Mouse (Mus musculus) left cerebral cortex, adult 2 months (tissue): Measurements from ENCODE around the gene Hao2. TPM values are rescaled to one million over a fixed set of nuclear protein-coding genes. Genes with fewer than 3 reads are reported as not detected.

ENCODE experiments used
- DNase-seq, 2 experiments: peaks; one replicate each; pipeline ENCODE4 v3.0.0; 2021 to 2022; ENCODE audit warnings: low spot score in 2 of 2, mixed read lengths in 1 of 2; ENCODE audit errors: extremely low spot score in 1 of 2
- H3K27ac ChIP-seq: fragments of 200-600 bp; 2 replicates; pipeline ENCODE4 v1.8.1; 2022
- H3K4me3 ChIP-seq: fragments of 200-600 bp; 2 replicates; pipeline ENCODE4 v1.8.1; 2022
- CTCF ChIP-seq: fragments of 200-600 bp; IDR thresholded peaks from 2 replicates; pipeline ENCODE4 v1.8.1; 2022; ENCODE audit warnings: antibody characterized with exemption, mild to moderate bottlenecking, moderate library complexity
- intact Hi-C: fragments of 180-260 bp; cut with DNase I; formaldehyde crosslinking; loops from one replicate; pipeline ENCODE4 v1.15.1; 2025
- total RNA-seq, 2 experiments: library from RNA; stranded (reverse); gene quantifications; 2 replicates each; pipeline ENCODE4 v1.2.3; 2021

Hao2 gene
- total RNA-seq, 2 experiments from 2014 or later: not detected

- no peak overlapping the region for H3K4me3 ChIP-seq
- intact Hi-C loops: no loop called here
- H3K27ac ChIP-seq: no peak overlapping the region
- DNase-seq: no peak
- no peak for TF ChIP-seq CTCF
These were observed 39.4 kb downstream of the Hao2 start for GRCm38 (mm10) chr3:98853685-98854084.

- Histone ChIP-seq H3K27ac (no peak overlapping the region), H3K4me3 (no peak overlapping the region)
- TF ChIP-seq CTCF: no peak
- intact Hi-C loops: no loop called here
- no peak for DNase-seq
These were observed 40.0 kb downstream of the Hao2 start for GRCm38 (mm10) chr3:98853051-98853450.

GRCm38 (mm10) chr3:98852631-98853030, 40.4 kb downstream of the Hao2 start:
- Histone ChIP-seq H3K27ac (no peak overlapping the region), H3K4me3 (no peak overlapping the region)
- no peak for DNase-seq
- intact Hi-C loops: no loop called here
- TF ChIP-seq CTCF: no peak

DNA sequence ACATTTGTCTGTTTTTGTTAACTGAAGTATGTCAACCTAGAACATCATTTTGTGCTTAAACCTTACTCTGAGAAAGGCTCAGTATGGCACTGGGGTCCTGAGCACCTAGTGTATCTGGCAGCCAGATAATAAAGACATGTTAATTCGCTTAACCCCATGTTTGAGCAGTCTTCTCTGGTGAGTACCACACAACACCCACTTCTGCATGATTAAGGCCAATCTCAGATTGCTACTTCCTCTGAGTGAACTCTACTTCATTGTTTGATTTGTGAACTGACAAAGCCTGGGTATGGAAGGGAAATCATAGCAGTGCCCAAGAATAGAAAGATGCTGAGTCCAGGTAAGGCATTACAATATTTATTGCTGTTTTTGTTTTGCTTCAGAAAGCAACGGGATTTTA, 41.2 kb downstream of the Hao2 start:
- H3K27ac ChIP-seq: no peak overlapping the region
- H3K4me3 ChIP-seq: no peak overlapping the region
- TF ChIP-seq CTCF: no peak
- intact Hi-C loops: no loop called here
- DNase-seq: no peak

GRCm38 (mm10) chr3:98850262-98850661, 42.8 kb downstream of the Hao2 start:
- no peak for DNase-seq
- no peak for TF ChIP-seq CTCF
- Histone ChIP-seq H3K4me3 (no peak overlapping the region), H3K27ac (no peak overlapping the region)
- intact Hi-C loops: no loop called here

DNA sequence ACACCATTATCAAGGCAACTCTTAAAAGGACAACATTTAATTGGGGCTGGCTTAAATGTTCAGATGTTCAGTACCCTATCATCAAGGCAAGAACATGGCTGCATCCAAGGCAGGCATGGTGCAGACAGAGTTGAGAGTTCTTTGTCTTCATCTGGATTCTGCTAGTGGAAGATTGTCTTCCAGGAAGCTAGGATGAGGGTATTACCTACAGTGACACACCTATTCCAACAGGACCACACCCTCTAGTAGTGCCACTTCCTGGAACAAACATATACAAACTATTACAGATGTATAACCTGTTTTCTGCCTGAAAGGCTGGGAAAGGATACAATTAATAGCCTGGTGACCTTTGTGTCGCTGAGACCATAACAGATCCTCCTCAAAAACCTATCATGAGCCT, 44.1 kb downstream of the Hao2 start:
- no peak overlapping the region for H3K4me3 ChIP-seq
- no peak for DNase-seq
- no peak for TF ChIP-seq CTCF
- intact Hi-C loops: no loop called here
- no peak overlapping the region for H3K27ac ChIP-seq

Other genes with a start within 250 kb of the Hao2 start
- gene Hsd3b2, start 168.7 kb downstream of the Hao2 start, total RNA-seq: under 1 TPM; 0.09 to 0.20 TPM
- not detected for gene Hsd3b3, start 130.1 kb downstream of the Hao2 start, total RNA-seq
- gene Hsd3b6, start 78.8 kb downstream of the Hao2 start, total RNA-seq: not detected
- not detected for gene Hsd3b1, start 33.4 kb downstream of the Hao2 start, total RNA-seq
- gene Wars2, start 247.8 kb upstream of the Hao2 start, total RNA-seq: 1 to 10 TPM; 6.5 to 7.3 TPM